Mouse (Mus musculus): Measurements from ENCODE around the gene Dok5.

Dok5 gene

DNA sequence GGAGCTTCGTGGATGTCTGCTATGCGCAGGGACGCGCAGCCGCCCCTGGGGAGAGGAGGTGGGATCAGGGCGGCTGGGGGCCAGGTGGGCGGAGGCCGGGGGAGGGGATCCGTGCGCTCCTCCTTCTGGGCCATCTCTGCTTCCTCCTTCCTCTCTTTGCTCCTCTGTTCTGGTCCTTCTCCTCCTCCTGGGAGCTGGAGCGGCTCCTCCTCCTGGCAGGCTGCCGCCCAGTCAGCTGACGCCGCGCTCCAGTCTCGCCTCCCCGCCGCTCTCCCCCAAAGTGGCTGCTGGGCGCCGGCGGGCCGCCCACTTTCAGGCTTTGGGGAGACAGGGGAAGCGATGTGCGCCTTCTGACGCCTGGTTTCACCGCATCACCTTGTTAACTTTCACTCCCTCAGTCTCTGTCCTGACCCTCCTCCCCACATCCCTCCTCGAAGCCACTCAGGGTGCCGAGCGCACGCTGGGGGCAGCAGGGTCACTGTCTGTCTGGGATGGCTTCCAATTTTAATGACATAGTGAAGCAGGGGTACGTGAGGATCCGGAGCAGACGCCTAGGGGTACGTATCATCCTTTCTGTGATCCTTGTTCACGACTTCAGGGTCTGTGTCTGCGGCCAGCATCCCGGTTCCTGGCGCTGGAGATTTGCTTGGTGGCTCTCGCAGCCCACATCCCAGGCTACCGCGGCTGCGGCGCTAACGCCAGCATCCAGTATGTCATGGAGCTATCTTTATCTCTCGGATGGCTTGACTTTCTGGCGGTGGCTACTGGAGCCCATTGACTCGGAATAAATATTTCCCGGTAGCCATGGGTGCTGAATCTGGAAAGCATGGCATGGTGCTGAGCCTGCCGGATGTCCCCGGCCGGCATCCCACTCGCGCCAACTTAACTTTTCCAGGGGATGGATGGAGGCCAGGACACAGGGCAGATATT is at the start of gene Dok5:
TSS of gene Dok5 (plus strand) at position 176 of the 930 bp plus-strand sequence.
- peak; percentile 85 for DNase-seq (ENCODE audit: low spot score)

DNA sequence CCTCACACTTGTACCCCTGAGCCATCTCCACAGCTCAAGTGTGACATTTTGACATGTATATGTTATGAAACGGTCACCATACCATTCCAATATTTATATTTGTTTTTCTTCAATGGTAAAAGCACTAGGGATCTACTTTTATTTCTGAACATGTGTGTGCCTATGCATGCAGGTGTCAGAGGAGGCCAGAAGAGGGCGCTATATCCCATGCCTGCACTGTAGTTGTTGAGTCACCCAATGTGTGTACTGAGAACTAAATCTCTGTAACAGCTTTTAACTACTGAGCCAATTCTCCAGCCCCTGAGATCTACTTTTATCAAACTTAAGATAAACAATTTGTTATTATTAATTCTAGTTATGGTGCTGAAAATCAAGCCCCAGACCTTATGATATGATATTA is 48.2 kb upstream of the Dok5 start:
- DNase-seq (ENCODE audit: low spot score), result no peak

DNA sequence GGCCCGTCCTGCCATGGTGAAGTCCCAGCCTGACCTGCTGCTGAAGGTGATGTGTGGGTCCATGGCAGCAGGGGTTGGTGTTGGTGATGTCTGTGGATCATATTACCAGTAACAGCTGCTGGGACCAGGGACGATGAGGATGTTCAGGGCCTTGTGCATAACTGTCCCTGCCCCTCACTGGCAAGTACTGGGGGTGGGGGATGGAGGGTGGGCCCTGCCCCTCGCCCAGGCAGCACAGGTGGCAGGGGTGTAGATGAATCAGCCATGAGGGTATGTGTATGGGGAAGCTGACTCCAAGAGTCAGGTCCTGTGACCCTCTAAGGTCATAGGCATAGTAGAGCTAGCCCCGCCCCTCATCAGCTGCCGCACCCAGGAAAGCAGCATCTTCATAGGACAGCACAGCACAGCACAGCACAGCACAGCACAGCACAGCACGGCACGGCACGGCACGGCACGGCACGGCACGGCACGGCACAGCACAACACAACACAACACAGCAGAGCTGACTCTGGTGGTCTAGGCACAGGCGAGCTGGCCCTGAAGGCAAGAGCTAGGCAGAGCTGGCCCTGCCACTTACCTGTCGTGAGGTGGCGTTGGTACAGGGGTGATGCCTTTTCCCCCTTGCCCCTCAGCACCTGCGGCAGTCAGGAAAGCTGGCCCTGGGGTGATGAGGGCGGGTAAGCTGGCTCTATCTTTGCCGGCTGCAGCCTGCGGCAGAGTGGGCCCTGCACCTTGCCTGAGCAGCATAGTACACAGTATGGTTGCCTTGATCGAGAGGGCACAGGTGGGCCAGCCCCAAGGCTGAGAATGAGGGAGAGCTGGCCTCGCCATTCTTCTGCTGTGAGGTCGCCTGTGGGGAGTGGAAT is 36.3 kb upstream of the Dok5 start:
- DNase-seq (ENCODE audit: low spot score), result no peak

DNA sequence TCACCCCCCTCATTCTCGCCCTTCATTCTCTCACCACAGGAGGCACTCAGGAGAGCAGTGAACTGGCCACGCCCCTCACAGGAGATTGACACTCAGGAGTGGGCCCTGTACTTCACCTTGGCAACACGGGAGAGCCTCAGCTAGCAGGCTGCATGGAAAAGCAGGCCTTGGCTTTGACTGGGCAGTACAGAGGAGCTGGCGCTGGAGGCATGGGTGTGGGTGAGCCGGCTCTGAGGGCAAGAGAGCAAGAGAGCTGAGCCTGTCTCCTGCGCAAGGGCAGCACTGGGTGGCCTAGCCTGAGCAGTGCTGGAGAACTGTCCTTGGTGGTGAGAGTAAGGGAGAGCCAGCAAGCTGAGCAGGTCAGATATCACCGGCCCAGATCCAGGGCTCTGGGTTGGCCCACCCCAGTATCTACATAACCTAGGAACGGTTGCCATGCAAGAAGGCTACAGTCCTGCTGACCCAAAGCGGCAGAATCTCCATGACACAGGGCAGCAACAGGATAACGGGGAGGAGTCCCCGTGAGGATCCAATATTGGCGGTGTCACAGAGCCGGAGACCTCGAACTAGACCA is 35.6 kb upstream of the Dok5 start:
- DNase-seq (ENCODE audit: low spot score), result no peak

DNA sequence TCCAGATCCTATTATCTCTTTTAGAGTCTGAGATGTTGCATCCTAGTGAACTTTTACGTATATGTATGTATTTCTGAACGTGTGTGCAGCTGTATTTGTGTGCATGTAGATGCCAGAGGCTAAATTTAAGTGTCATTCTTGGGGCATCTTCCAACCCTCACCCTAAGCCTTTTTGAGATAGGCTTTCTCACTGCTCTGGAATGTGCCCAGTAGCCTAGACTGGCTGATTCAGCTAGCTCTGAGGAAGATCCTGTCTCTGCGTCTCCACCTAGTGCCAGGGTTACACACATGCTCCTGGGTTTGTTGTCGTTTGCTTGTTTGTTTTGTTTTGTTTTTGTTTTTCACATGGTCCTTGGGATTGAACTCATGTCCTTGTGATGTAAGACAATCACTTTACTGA is 31.1 kb upstream of the Dok5 start:
- no peak for DNase-seq (ENCODE audit: low spot score)

DNA sequence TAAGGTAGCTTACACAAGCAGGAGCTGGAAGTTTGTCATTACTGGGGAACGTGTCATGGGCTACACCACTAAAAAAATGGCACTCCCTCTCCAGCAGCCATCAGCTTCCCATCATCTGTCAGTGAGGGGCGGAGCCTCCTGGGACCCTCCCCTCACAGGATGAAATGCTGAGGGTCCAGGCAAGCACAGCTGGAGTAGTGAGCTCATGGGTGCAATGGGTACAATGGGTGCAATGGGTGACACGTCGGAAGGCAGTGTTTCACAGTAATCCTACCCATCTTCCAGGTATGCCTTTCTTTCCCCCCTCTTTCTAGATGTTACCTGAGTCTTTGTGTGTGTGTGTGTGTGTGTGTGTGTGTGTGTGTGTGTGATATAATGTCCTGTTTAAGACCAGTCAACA is 25.1 kb upstream of the Dok5 start:
- no peak for DNase-seq (ENCODE audit: low spot score)

DNA sequence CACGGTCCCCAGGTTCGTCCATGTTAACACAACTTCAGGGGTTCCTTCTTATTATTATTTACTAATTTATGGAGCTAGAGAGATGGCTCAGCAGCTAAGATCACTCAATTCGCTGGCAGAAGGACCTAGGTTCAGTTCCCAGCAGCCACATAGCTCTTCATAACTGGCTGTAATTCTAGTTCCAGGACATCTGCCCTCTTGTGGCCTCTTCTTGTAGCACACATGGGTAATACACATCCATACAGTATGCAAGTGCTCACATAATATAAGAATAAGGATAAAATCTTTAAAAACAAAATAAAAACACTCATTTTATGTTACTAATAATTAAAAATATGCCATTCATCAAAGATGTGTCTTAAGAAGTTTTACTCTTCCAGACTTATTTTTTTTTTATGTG is 23.9 kb upstream of the Dok5 start:
- DNase-seq (ENCODE audit: low spot score), result no peak

DNA sequence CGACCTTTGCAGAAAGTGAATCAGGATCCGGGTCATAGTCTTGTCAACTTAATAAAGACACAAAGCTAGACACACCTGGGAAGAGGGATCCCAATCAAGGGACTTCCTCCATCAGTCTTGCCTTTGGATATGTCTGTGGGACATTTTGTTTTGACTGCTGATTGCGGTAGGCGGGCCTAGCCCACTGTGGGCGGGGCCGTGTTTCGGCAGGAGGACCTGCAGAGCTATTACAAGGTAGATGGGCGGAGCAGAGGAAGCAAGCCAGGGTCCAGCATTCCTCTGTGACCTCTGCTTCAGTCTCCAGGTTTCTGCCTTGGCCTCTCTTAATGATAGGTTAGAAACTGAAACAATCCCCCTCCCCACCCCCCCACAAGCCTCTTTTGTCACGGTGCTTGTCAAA is 22.7 kb upstream of the Dok5 start:
- DNase-seq (ENCODE audit: low spot score), result no peak

DNA sequence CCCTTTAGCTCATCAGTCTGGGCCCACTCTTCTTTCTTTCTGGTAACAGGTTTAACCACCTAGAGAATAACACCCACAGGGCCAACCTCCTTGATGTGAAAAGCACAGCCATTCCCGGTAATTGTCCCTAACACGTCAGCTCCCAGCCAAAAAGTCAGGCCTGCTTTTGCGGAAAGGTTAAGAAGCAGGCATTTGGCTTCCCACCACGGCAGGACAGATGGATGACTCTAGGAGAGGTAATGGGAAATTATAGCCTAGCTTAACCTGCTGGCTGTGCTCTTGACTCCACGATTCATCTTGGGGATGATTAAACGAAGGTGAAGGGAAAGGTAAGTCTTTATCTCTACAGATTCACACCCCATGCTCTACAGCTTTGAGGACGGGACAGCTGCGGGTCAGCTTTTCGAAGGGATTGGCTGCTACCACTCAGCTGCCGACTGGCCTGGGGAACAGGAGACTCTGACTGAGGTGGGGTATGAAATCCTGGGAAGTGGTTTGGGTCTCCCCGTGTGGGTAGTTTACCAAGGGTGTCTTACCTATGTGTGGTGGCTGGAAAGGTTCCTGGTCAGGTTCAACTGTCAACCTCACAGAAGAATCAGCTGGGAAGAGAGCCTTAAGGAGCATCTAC is 18.8 kb upstream of the Dok5 start:
- DNase-seq (ENCODE audit: low spot score), result no peak

DNA sequence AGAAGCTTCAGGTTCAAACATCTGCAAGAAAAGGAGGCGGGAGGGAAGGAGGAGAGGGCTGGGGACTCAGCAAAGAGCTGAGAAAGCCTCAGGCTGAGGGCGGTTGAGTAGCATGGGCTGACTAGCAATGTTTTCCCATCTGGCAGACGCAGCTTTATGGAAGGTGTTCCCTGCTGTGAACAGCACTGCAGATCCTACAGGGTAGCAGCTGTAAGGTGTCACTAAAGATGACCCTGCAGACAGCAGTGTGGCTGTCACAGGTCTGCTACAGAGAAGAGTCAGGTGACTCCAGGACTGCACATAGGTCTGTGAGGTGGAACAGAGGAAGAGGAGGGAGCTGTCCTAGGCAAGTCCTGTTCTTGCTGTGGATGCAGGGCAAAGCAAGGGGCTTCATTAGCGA is 11.2 kb upstream of the Dok5 start:
- no peak for DNase-seq (ENCODE audit: low spot score)

DNA sequence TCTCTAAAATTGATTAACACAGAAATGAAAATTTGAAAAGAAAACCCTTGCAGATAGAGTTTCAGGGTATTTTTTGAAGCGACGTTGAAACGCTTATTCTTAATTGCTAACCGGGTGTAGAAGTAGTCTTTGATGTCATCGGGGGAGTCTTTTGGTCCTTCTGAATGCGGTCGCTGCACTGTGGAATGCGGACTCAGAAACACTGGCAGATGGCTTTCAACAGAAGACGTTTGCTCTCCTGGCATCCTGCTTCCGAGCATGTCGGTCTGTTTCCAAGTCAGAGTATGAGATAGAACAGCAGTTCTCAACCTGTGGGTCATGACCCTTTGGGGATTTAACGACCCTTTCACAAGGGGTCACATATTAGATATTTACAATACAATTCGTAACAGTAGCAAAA is 7.5 kb upstream of the Dok5 start:
- no peak for DNase-seq (ENCODE audit: low spot score)

DNA sequence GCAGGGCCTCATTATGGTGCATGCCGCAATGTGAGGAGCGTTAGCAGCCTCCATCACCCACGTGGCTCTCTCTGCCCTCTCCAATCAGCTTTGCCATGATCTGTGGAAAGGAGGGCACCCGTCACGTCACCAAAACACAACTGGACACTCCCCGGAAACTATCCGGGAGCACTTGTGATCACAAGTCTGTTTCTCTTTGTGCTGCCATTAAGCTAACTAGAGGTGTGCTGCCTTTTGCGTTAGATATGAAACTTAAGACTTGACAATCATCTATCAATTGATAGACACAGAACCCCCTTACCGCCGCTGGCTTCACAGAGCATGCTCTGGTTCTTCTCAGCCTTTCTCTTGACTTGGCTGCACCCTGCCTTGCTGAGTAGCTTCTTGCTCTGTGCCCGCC is 6.9 kb upstream of the Dok5 start:
- DNase-seq (ENCODE audit: low spot score), result no peak

DNA sequence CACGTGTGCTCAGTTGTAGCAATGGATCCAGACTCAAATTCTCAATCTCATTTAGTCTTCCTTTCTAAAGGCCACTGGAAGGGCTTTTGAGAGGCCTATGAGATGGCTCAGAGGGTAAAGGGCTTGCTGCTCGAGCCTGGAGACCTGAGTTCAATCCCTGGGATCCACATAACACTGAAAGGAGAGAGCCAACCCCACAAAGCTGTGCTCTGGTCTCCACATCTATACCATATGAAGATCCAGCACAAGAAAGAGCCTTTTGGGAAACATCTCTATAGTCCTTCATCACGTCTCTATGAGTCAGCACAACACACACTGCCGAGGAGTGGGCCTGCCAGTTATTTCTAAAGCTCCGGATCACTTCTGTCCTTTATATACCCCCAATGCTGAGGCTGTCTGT is 5.8 kb upstream of the Dok5 start:
- DNase-seq (ENCODE audit: low spot score), result no peak

DNA sequence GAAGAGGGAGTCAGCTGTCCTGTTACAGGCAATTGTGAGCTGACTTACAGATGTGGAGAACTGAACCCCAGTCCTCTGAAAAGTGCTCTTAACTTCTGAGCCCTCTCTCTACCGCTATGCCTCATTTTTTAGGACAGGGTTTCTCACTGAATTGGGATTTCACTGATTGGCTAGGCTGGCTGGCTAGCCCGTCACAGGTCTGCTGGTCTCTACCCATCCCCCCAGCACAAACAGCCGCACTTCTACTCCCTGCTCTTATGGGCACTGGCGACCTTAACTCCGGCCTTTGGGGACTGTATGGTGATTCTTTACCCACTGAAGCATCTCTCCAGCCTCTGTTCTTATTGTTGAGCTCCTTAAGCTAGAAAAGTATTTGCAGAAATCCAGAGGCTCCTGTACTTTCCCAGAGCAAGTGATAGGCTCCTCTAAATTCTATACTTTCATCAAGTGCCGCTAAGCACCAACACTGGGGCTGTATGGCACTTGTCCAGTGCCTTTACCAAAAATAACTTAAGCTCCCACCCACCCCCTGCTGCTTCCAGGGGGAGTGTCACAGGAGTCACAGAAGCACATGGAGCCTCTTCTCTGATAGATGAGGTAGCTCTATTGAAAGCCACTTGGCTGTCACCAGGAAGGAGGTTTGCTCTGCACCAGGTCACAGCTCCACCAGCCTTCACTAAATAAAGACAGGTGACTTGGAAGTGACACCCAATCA is 4.5 kb upstream of the Dok5 start:
- no peak for DNase-seq (ENCODE audit: low spot score)

DNA sequence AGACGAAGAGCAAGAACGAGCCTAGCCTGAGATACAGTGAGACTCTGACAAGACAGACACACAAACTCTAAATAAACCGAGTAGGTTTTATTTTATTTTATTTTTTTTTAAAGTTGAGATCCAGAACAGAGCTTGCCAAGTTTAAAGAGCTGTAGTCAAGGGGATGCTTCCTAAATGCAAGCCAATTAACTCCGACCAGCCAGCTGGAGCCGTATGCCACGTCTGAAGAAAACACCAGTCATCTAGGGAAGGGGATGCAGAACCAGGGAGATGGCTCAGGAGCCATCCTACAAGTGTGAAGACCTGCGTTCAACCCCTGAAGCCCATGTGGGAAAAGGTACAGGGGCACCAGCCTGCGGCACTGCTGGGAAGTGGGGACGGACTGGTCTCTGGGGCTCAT is 2.7 kb upstream of the Dok5 start:
- DNase-seq (ENCODE audit: low spot score), result no peak

DNA sequence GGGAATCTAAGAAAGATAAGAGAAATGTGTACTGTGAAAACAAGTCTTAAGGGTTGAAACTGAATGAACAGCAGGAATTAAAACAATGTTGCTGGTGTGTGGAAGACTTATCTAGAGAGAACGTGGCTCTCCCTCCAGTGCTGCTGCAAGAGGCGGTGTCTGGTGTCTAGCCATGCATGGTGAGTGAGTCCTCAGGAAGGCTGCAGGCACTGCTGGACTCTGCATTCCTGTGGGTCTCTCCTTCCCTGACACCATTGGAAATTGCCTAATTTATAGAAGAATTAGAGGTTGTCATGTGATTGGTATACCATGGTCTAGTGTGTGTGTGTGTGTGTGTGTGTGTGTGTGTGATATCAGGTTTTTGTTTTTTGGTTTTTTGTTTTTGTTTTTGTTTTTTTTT is 1.9 kb upstream of the Dok5 start:
- no peak for DNase-seq (ENCODE audit: low spot score)

DNA sequence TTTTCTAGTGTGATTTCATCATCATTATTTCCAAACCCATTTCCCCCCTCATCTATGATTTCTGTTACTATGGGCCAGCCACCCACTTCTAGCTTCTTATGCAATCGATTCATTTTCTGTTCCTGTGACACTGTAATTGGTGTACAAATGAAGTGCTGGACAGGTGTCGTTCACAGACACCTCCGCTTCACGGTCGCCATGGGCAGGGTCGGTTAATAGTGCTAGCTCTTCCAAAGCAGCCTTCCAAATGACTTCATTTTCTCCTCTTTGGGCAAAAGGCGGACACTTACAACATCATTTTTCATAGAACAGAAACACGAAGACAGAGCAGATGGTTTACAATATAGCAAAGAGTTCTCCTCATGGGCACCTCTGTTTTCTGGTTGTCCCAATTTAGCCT is 1.5 kb upstream of the Dok5 start:
- no peak for DNase-seq (ENCODE audit: low spot score)

DNA sequence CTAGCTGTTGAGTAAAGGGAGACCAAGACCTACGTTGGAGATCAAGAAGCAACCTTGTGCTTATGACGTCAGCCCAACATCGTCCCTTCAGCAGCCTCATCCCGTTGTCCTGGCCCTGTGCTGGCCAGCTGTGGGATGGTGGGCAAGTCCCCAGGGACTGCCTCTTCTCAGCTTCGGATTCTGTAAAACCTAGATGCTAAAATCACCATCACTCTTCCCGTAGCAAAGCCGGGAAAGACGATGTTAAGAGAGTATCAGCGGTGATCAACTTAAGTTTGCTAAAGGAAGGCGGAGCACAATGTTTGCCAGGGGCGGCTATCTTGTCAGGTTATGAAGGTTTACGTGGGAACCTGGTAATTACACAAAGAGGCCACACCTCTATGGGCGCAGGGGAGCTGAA is 826 bp upstream of the Dok5 start:
- DNase-seq (ENCODE audit: low spot score), result no peak

DNA sequence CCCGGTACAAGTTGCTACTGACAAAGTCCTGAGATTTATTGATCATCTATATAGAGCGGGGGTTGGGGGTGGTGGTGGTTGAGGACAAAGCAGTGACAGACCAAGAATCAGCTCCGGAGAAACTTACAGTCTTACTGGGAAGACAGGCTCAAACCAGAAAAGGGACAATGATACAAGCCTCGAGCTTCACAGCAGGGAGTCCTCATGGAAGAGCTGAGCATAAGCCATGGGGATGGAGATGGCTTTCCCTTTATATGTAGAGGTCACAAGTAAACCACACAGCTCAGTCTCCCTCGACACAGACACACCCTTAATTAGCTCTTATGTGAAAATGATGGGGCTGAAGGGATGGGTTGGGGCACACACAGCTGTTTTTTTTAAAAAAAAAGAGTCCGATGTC is 402 bp upstream of the Dok5 start:
- DNase-seq (ENCODE audit: low spot score), result no peak

DNA sequence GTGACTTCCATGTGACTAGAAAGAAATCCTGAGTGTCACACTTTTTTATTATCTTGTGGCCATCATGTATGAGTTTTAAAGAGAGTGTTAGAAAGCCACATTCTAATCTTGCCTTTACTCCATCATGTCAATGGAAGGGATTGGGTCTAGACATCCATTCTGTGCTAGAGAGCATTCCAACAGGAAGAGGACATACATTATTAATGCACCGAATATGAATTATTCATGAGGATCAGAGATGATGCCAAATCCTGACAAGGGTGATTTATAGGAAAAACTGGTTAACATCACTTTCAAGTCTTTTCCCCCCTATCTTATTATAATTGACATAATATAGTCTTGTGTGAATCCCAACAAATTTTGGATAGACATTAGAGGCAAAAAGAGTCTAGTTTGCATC is 2.1 kb downstream of the Dok5 start:
- DNase-seq (ENCODE audit: low spot score), result no peak

DNA sequence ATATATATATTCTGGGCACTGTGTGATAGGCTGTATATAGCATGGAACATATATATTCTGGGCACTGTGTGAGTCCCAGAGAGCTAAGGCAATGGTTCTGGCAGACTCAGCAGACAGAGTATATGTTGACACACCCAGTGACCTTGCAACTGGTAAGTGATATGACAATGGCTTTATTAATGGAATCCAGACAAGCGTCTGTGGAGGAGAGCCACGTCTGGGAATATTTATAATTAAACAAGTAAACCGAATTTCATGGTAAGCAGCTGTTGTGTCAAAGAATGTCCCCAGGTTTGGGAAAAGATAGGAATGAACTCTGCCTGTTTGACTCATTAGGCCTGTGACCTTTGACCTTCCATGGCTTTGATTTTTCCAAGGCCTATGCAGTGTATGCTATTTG is 2.8 kb downstream of the Dok5 start:
- no peak for DNase-seq (ENCODE audit: low spot score)

DNA sequence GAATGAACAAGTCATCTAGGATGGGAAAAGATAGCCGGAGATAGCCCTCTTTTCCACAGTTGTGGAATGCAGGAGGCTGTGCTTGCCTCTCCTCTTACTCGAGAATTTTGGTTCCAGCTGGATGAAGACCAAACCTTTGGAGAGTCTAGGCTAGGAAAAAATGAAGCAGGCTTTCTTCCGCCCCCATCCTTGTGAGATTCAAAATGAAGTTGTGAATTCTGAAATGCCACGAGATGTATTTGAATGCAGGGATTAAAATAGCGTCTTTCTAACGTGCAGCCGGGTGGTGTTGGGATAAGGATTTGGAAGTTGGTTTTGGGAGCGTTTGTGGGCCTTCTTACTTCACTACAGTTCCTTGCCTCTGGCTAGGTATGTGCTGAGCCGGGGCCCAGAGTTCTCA is 6.8 kb downstream of the Dok5 start:
- no peak for DNase-seq (ENCODE audit: low spot score)
